Mouse (Mus musculus) T-cell, adult 66 days (primary cell): ENCODE results near the gene Abi2. TPM values are rescaled to one million over a fixed set of nuclear protein-coding genes. Genes with fewer than 3 reads are reported as not detected.

Experiments used
- total RNA-seq, 2 experiments: library from RNA; stranded (reverse); gene quantifications; 3 replicates in 1 of 2; 4 replicates in 1 of 2; pipeline ENCODE4 v1.2.4; 2023

Abi2 gene
- 10 to 100 TPM; 11.4 TPM for total RNA-seq

GRCm38 (mm10) chr1:60409168-60409828 lies at the start of gene Abi2:
Gene Abi2 (plus strand): TSS chr1:60409619.

Other genes starting within 250 kb of the Abi2 start
- gene Nbeal1, start 229.0 kb upstream of the Abi2 start, total RNA-seq, result 10 to 100 TPM; 25.2 to 34.3 TPM
- 1 to 10 TPM; 6.8 to 6.9 TPM for gene Cyp20a1, start 66.3 kb upstream of the Abi2 start, total RNA-seq
- gene Raph1, start 157.5 kb downstream of the Abi2 start, total RNA-seq, result 1 to 10 TPM; 3.1 to 4.3 TPM